Mouse (Mus musculus): ENCODE results near the gene Ranbp2.
A peak's percentile ranks its signal among the peaks of the same experiment; 100 is the strongest.
"Not testable (repeated sequence)": the region's sequence is repeated elsewhere in the genome, so short reads cannot be mapped to it uniquely, and the experiment has no call there.

The Ranbp2 gene

GRCm38 (mm10) chr10:58497320-58498284 is 50.9 kb downstream of the Ranbp2 start, which contains the start of gene Ccdc138:
Ccdc138 (plus strand) TSS chr10:58497948.
- peak; percentile 90 for DNase-seq (ENCODE audit: low spot score)

GRCm38 (mm10) chr10:58498516-58498915 is 51.8 kb downstream of the Ranbp2 start:
- no peak for DNase-seq (ENCODE audit: low spot score)

- no peak for DNase-seq (ENCODE audit: low spot score)
Observed at GRCm38 (mm10) chr10:58529358-58529757, 82.6 kb downstream of the Ranbp2 start.

GRCm38 (mm10) chr10:58530896-58531790 is 84.4 kb downstream of the Ranbp2 start:
- DNase-seq (ENCODE audit: low spot score) = no peak

GRCm38 (mm10) chr10:58532177-58532576 is 85.5 kb downstream of the Ranbp2 start:
- DNase-seq (ENCODE audit: low spot score) = no peak

- not testable (repeated sequence) for DNase-seq (ENCODE audit: low spot score)
Observed at GRCm38 (mm10) chr10:58536276-58536675, 89.6 kb downstream of the Ranbp2 start.

- DNase-seq (ENCODE audit: low spot score) = no peak
Observed at GRCm38 (mm10) chr10:58540613-58541012, 93.9 kb downstream of the Ranbp2 start.
